Mouse (Mus musculus) gastrocnemius, postnatal 36 days (tissue): ENCODE measurements around the gene Eml4. TPM values are rescaled to one million over a fixed set of nuclear protein-coding genes. Genes with fewer than 3 reads are reported as not detected.

ENCODE experiments used
- DNase-seq, 2 experiments: peaks; one replicate each; pipeline ENCODE4 v3.0.0; 2022
- intact Hi-C: fragments of 180-260 bp; cut with DNase I; formaldehyde crosslinking; loops from one replicate; pipeline ENCODE4 v1.15.1; 2025
- total RNA-seq, 2 experiments: library from RNA; stranded (reverse); gene quantifications; 2 replicates each; pipeline ENCODE4 v1.2.3; 2021

Eml4 gene
- total RNA-seq, 2 experiments from 2014 or later, result 1.7 TPM

- no peak for DNase-seq
- intact Hi-C loops, result no loop called here
These were observed 26.1 kb downstream of the Eml4 start for GRCm38 (mm10) chr17:83376801-83377200.

DNA sequence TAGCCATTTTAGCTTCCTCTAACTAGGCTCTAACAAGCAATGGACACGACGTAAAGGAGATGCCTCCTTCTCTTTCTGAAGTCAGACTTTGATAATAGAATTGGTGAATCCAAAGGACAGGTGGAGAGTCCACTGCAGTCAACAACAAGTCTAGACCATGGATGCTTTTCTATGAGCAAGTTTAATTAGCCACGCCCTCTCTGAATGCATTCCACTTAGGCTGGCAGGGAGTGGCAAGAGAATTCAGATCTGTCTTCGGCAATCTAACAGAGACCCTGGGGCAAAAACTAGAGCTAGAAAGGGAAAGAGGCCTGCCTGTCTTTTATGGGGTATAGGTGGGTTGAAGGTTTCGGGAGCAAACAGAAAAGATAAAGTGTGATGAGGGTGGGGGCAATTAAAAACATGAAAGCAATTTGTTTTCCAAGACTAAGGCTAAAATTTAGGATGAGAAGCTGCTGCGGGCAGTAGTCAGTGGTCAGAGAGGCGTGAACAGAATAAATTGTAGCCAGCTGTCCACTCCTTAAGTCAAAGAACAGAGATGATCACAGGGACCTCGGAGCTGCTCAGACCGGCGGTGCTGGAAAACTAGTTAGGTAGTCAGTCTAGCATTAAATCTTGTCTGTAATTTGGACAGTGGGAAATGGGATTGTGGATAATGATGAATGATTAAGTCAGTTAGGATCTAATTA lies 27.2 kb downstream of the Eml4 start:
- DNase-seq, result no peak

GRCm38 (mm10) chr17:83378444-83378762 lies 27.7 kb downstream of the Eml4 start:
- intact Hi-C loops, result no loop called here

More for the DNA sequence above, 27.2 kb downstream of the Eml4 start:
- intact Hi-C loops, result no loop called here

DNA sequence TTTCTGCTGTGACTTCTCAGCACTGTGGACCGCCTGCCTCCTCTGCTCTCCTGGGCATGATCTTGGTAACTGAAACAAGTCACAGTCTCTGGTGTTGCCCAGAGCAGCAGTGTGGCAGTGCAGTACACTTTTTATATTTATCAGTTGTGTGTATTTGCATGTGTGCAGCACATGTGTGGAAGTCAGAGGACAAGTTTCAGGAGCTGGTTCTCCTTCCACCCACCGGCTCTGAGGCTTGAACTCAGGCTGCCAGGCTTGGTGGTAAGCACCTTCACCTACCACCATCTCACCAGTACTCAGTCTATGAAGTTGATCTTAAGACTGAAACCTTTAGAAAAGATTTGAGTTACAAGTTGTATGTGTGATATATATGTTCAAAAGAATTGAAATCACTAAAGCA lies 28.6 kb downstream of the Eml4 start:
- intact Hi-C loops, result no loop called here

More at GRCm38 (mm10) chr17:83378444-83378762, 27.7 kb downstream of the Eml4 start:
- no peak for DNase-seq

DNA sequence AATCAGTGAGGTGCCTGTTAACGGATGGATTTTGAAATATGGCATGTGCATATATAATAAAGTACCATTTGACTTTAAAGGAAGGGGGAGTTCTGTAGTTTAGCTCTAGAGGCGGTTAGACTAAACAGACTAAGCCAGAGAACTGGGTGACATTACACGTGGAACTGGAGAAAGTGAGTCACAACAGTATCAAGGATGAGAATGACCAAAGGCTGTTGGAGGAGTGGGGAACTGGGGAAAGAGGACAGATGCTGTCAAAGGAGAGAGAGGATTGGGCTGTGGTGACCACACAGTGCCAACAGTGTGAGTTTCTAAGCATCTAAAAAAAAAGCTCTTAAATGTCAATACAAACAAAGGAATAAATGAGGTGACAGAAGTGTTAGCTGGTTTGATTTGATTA lies 29.1 kb downstream of the Eml4 start:
- no peak for DNase-seq
- intact Hi-C loops, result no loop called here

More for the DNA sequence above, 28.6 kb downstream of the Eml4 start:
- no peak for DNase-seq

DNA sequence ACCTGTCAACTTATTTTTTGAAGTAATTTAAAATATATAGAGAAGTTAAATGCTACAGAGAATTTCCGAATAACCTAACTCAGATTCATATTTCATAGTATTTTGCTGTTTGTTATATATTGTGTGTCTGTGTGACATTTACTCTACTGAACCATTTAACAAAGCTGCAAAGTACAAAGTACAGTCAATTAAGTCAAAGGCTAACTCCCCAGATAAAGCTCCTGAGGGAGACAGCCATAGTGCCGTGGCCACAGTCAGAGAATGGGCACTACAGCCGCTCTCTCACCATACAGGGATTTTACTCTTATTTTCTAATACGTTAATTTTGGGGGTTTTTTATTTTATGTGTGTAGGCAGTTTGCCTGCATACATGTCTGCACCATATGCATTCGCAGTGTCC lies 32.0 kb downstream of the Eml4 start:
- DNase-seq, result no peak
- intact Hi-C loops, result no loop called here

GRCm38 (mm10) chr17:83384981-83385380 lies 34.2 kb downstream of the Eml4 start:
- intact Hi-C loops, result no loop called here
- DNase-seq, result no peak

GRCm38 (mm10) chr17:83387161-83387560 lies 36.4 kb downstream of the Eml4 start:
- intact Hi-C loops, result no loop called here
- no peak for DNase-seq

DNA sequence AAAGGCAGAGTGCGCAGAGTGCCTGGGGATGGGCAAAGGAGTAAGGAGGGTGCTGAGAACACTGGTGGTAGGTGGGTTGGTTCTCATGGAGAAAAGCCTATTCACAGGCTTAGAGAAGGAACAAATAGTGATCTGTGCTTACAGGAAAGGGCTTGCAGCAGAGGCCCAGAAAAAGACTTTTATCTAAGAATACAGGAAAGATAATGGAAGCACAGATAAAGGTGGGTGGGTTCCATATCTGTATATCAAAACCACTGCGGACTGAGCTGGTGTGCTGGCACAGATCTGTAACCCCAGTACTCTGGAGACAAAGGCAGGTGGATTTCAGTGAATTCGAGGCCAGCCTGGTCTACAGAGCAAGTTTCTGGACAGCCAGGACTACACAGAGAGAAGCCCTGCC lies 43.3 kb downstream of the Eml4 start:
- DNase-seq, result no peak
- intact Hi-C loops, result no loop called here

DNA sequence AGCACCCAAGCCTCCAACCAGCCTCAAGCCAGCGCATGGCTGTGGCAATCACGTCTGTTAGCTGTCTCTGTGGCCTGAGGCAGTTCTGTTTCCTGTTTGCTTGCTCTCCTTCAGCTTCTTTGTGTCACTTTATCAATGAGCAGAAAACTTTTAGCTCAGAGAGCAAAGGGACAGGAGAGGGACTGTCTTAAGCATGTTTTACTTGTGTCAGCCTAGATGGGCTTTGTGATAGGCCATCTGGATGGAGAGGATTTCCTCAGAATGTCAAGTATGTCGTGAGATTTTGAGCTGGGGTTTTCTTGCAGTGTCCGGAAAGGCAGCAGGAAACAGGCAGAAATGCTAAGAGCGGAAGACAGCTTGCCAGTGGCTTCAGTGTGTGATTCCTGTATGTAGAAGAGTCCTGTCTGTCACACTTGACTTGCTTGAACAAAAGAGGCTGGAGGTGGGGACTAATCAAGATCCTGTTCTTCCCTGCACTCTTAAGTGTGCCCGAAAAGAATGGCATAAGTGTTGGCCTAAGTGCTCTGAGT lies 46.9 kb downstream of the Eml4 start:
- no peak for DNase-seq
- intact Hi-C loops, result no loop called here

GRCm38 (mm10) chr17:83398756-83399155 lies 48.0 kb downstream of the Eml4 start:
- DNase-seq, result no peak
- intact Hi-C loops, result no loop called here

- no peak for DNase-seq
- intact Hi-C loops, result no loop called here
These were observed 79.9 kb downstream of the Eml4 start for GRCm38 (mm10) chr17:83430607-83431006.

DNA sequence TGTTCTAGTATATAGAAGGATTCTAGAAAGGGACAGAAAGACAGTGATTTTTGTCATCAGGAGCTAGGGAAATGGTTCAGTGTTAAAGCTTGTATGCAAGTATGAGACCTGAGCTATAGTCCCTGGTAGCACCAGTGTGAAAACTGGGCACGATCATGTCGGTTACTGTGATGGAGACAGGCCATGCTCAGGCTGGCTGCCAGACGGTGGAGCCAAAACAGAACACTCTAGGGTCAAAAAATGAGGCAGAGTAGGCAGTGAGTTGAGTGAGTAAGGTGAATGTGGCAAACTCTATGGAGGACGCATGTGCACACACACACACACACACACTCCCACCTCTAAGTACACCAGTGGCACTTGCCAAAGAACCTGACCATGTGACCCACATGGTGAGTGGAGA lies 92.7 kb downstream of the Eml4 start:
- DNase-seq, result no peak
- intact Hi-C loops, result no loop called here

- intact Hi-C loops, result no loop called here
- no peak for DNase-seq
These were observed 98.9 kb downstream of the Eml4 start for GRCm38 (mm10) chr17:83449583-83449982.

DNA sequence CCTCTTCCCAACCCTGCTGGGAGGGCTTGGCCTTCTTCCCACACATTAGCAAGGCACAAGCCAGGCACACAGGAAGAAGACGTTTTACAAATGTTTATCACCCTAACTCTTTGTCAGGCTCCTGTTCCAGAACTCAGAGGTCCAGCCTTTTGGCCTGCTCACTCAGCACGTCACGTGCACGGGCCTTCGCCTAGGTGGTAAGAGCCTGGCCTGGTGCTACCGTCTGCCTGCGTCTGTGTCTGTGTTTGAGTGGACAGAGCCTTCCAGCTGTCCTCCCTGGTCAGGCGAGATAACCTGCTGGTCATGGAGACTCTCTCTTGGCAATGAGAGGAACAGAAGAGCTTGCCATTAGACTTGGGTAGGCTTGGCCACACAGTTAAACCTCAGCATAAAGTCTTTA lies 100.6 kb downstream of the Eml4 start:
- DNase-seq, result no peak
- intact Hi-C loops, result loop anchor here (5.0 kb wide), 1 partner anchor 179 kb away; no protein-coding TSS in a partner anchor

GRCm38 (mm10) chr17:83451796-83452195 lies 101.1 kb downstream of the Eml4 start:
- intact Hi-C loops, result loop anchor here (5.0 kb wide), 1 partner anchor 179 kb away; no protein-coding TSS in a partner anchor
- DNase-seq, result no peak

GRCm38 (mm10) chr17:83452451-83452850 lies 101.7 kb downstream of the Eml4 start:
- intact Hi-C loops, result loop anchor here (5.0 kb wide), 1 partner anchor 180 kb away; no protein-coding TSS in a partner anchor
- DNase-seq, result no peak

- intact Hi-C loops, result loop anchor here (5.0 kb wide), 1 partner anchor 181 kb away; no protein-coding TSS in a partner anchor
These were observed 102.9 kb downstream of the Eml4 start for GRCm38 (mm10) chr17:83453587-83453986.

GRCm38 (mm10) chr17:83457271-83457670 lies 106.5 kb downstream of the Eml4 start:
- intact Hi-C loops, result no loop called here

More at GRCm38 (mm10) chr17:83453587-83453986, 102.9 kb downstream of the Eml4 start:
- DNase-seq, result no peak

DNA sequence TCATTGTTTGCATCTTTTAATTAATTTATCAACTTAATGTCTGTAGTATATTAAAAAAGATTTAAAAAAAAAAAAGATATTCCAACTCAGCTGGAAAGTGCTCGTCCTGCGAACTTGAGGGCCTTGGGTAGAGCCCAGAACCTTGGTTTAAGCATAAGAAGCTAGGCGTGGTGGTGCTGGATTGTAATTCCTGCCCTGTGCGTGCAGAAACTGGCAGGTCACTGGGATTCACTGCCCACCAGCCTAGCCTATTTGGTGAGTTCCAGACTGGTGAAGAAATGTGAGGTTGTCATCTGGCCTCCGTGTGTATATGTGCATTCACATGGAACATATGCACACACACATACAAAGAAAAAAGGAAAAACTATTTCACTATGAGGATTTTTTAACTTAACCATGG lies 115.2 kb downstream of the Eml4 start:
- intact Hi-C loops, result no loop called here

More at GRCm38 (mm10) chr17:83457271-83457670, 106.5 kb downstream of the Eml4 start:
- no peak for DNase-seq

GRCm38 (mm10) chr17:83466697-83467251 lies 116.0 kb downstream of the Eml4 start:
- no peak for DNase-seq
- intact Hi-C loops, result no loop called here

More for the DNA sequence above, 115.2 kb downstream of the Eml4 start:
- no peak for DNase-seq

DNA sequence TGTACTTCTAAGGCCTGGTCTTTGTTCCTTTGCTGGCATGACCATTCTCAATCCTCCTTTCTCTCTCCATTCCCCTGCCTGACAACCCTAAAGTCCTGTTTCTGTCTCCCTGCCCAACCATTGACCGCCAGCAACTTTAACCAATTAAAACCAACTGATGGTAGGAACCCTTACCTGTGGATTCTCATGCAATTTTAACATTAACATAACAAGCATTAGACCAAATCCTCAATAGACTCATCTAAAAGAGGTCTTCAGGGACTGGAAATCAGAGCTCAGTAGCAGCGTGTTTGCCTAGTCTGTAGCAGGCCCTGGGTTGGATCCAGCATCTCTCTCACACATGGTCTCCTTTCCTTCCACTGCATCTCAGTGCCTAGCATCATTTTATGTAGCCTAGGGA lies 118.9 kb downstream of the Eml4 start:
- no peak for DNase-seq
- intact Hi-C loops, result no loop called here
